Mouse (Mus musculus) midbrain, embryonic 13.5 days (tissue): ENCODE data around the gene Ncmap. TPM values are rescaled to one million over a fixed set of nuclear protein-coding genes. Genes with fewer than 3 reads are reported as not detected.

Experiments
- ATAC-seq: fragments of 200-750 bp; cut with Nextera tagmentation; 2 replicates; pipeline ENCODE4 v1.8.0; 2017; ENCODE audit warnings: mild to moderate bottlenecking, moderate TSS enrichment, moderate library complexity
- H3K27ac ChIP-seq: fragments of 300-500 bp; sonication (generic); 2 replicates; pipeline ENCODE4 v1.5.1; 2015; ENCODE audit warnings: inconsistent platforms, mild to moderate bottlenecking, moderate library complexity
- H3K27me3 ChIP-seq: fragments of 300-500 bp; sonication (generic); 2 replicates; pipeline ENCODE4 v1.6.1; 2015; ENCODE audit warnings: mild to moderate bottlenecking, inconsistent platforms
- H3K36me3 ChIP-seq: fragments of 300-500 bp; sonication (generic); 2 replicates; pipeline ENCODE4 v1.6.1; 2015; ENCODE audit warnings: mild to moderate bottlenecking, inconsistent platforms
- H3K4me1 ChIP-seq: fragments of 300-500 bp; sonication (generic); replicated peaks from 2 replicates; pipeline ENCODE4 v1.6.1; 2015; ENCODE audit warnings: inconsistent platforms
- H3K4me2 ChIP-seq: fragments of 300-500 bp; sonication (generic); replicated peaks from 2 replicates; pipeline ENCODE4 v1.6.1; 2015; ENCODE audit warnings: moderate library complexity, mild to moderate bottlenecking, inconsistent platforms
- H3K4me3 ChIP-seq: fragments of 300-500 bp; sonication (generic); replicated peaks from 2 replicates; pipeline ENCODE4 v1.5.1; 2015; ENCODE audit warnings: mild to moderate bottlenecking, inconsistent platforms
- H3K9ac ChIP-seq: fragments of 300-500 bp; sonication (generic); replicated peaks from 2 replicates; pipeline ENCODE4 v1.6.1; 2015; ENCODE audit warnings: mild to moderate bottlenecking, inconsistent platforms
- H3K9me3 ChIP-seq: fragments of 300-500 bp; sonication (generic); 2 replicates; pipeline ENCODE4 v1.6.1; 2016; ENCODE audit warnings: mild to moderate bottlenecking, inconsistent platforms
- WGBS: fragments of 180-500 bp; shearing (Covaris S2); methylation state at CpG from one replicate; pipeline ENCODE4 v1.1.7; 2015; 5-methylcytosine and 5-hydroxymethylcytosine counted together
- microRNA counts: library from miRNA; unstranded; fragments of <30 nt; microRNA quantifications from one replicate; lab custom pipeline; 2016
- microRNA-seq: library from miRNA; unstranded; fragments of <30 nt; microRNA quantifications from one replicate; pipeline ENCODE4, GENCODE M21; 2016
- polyA plus RNA-seq: library from polyadenylated mRNA; unstranded; fragments of >200 nt; fragmentation: Nextera tagmentation; extraction: Ambion mirVana; gene quantifications from 2 replicates; pipeline ENCODE4 v1.2.1, GENCODE M21; 2015

The Ncmap gene
- polyA plus RNA-seq, 1 experiment from 2014 or later = 0.93 TPM

- Histone ChIP-seq H3K27me3 (no peaks in the 10 kb centered on the region), H3K4me1 (no peaks in the 10 kb centered on the region), H3K36me3 (peaks cover 95% of the 10 kb centered on the region), H3K9me3 (no peaks in the 10 kb centered on the region), H3K4me2 (no peak overlapping the region), H3K27ac (no peak overlapping the region), H3K4me3 (no peak overlapping the region), H3K9ac (no peak overlapping the region)
- WGBS = 90% methylated on average over 9 of the region's 9 CpGs
- ATAC-seq = no peak
Measured at GRCm38 (mm10) chr4:135335327-135336022, 62.6 kb downstream of the Ncmap start.

DNA sequence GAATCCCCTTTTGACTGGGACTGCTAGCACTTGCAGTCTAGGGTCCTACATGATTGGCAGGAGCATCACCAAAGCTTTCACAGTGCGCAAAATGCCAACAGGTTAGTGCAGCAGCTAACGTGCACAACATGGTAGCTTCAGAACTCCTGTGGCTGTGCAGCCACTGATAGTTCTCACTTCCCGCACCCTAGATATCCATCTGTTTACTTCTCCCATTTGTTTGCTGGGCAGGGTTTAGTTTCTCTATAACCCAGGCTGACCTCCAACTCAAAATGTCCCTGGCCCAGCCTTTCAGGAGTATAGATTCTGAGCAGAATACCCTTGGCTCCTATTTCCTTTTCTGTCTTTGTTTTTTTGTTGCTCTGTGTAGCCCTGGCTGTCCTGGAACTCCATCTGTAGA is 71.6 kb downstream of the Ncmap start:
- Histone ChIP-seq H3K9ac (no peak overlapping the region), H3K4me2 (no peak overlapping the region), H3K4me3 (no peak overlapping the region), H3K9me3 (no peaks in the 10 kb centered on the region), H3K4me1 (no peaks in the 10 kb centered on the region), H3K36me3 (peaks cover 94% of the 10 kb centered on the region), H3K27ac (no peak overlapping the region), H3K27me3 (no peaks in the 10 kb centered on the region)
- 90% methylated on average over 3 of the region's 3 CpGs for WGBS
- no peak for ATAC-seq

GRCm38 (mm10) chr4:135326046-135326445 is 72.0 kb downstream of the Ncmap start:
- H3K27ac ChIP-seq = no peak overlapping the region
- no peaks in the 10 kb centered on the region for H3K27me3 ChIP-seq
- H3K9ac ChIP-seq = no peak overlapping the region
- no peak for ATAC-seq
- H3K36me3 ChIP-seq = peaks cover 94% of the 10 kb centered on the region
- no peak overlapping the region for H3K4me2 ChIP-seq
- H3K9me3 ChIP-seq = no peaks in the 10 kb centered on the region
- no peak overlapping the region for H3K4me3 ChIP-seq
- H3K4me1 ChIP-seq = no peaks in the 10 kb centered on the region

GRCm38 (mm10) chr4:135323021-135323420 is 75.0 kb downstream of the Ncmap start:
- no peak for ATAC-seq
- Histone ChIP-seq H3K9ac (no peak overlapping the region), H3K36me3 (peaks cover 93% of the 10 kb centered on the region), H3K4me2 (no peak overlapping the region), H3K9me3 (no peaks in the 10 kb centered on the region), H3K4me1 (no peaks in the 10 kb centered on the region), H3K27me3 (no peaks in the 10 kb centered on the region), H3K27ac (no peak overlapping the region), H3K4me3 (no peak overlapping the region)
- WGBS = 94% methylated on average over 8 of the region's 8 CpGs

MicroRNAs within 50 kb of the gene (microRNA counts, 519-probe panel; counts per million panel counts)
- microRNA mmu-miR-700 (lab: Ali Mortazavi, UCI) = 110 counts per million, percentile 56 among the panel's probes with 10 or more counts

Small RNA genes lying within 50 kb of the gene (microRNA-seq; reads per million reads assigned to microRNA genes)
- 213 reads per million, percentile 61 among the genes with 10 or more reads in this experiment for gene Mir700

Other genes with a start within 250 kb of the Ncmap start
- 95.1 and 108 TPM in 2 replicates for gene Clic4, start 125.4 kb downstream of the Ncmap start, polyA plus RNA-seq
- 211 and 246 TPM in 2 replicates for gene Srrm1, start 44.9 kb downstream of the Ncmap start, polyA plus RNA-seq
- gene Rcan3, start 35.6 kb upstream of the Ncmap start, polyA plus RNA-seq = 26.4 and 27.0 TPM in 2 replicates
- 0.93 and 1.3 TPM in 2 replicates for gene Stpg1, start 96.6 kb upstream of the Ncmap start, polyA plus RNA-seq
- 6.8 and 7.5 TPM in 2 replicates for gene Nipal3, start 96.8 kb upstream of the Ncmap start, polyA plus RNA-seq
- 2.1 and 2.8 TPM in 2 replicates for gene Grhl3, start 175.4 kb upstream of the Ncmap start, polyA plus RNA-seq